Mouse (Mus musculus) Muller cell, postnatal 12 days (primary cell): ENCODE results near the gene 2010111I01Rik.
"Not testable (repeated sequence)": the region's sequence is repeated elsewhere in the genome, so short reads cannot be mapped to it uniquely, and the experiment has no call there.

ENCODE experiments used
- DNase-seq: peaks from one replicate; pipeline ENCODE4 v3.0.0-alpha.2; 2015; ENCODE audit errors: inconsistent ontology term

The 2010111I01Rik gene

DNA sequence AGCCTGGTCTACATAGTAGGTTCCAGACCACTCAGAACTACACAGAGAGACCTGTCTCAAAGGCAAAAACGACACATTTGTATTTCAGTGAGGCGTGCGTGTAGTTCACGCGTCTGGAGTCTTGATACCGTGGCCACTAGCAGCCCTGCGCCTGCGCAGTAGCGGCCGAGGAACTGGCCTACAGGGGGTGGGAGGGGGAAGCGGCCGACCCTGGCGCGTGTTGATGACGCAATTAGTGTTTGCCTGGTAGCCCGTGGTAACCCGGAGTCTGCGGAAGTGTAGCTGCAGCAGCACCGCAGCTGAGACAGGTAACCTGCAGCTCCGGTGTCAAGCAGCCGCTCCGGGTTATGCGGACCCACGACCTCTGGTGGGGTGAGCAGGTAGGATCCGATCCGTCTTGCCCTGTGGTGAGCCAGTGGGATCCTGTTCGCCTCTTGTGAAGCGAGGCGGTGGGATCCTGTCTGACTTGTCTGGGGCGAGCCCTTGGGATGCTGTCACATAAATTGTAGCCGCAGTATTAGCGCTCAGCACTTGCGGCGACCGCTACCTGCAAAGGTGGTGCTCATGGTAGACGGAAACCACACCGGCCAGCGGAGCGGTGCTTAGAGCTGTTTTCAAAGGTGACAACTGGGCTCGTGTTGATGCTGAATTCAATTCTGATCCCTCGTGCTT is at the start of gene 2010111I01Rik:
TSS of gene 2010111I01Rik (plus strand) at position 254 of the 672 bp plus-strand sequence.
- peak; percentile 94 for DNase-seq

DNA sequence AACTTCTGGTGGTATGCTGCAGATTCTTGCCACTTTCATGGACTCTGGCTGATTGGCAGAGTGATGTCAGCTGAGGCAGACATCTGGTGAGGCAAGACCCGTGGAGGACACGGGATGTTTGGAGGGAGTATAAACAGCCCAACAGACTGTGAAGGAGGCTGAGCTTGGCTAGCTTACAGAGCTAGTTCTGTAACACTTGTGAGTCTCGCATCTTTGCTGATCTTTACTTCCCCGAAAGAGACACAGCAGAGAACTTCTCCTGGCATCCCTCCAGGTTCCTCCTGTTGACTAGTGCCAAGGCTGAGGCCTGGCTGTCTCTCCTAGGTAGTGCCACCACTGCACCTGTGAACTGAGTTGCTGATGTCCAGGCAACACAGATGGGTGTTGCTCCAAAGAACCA is 48.0 kb upstream of the 2010111I01Rik start:
- DNase-seq, result no peak

DNA sequence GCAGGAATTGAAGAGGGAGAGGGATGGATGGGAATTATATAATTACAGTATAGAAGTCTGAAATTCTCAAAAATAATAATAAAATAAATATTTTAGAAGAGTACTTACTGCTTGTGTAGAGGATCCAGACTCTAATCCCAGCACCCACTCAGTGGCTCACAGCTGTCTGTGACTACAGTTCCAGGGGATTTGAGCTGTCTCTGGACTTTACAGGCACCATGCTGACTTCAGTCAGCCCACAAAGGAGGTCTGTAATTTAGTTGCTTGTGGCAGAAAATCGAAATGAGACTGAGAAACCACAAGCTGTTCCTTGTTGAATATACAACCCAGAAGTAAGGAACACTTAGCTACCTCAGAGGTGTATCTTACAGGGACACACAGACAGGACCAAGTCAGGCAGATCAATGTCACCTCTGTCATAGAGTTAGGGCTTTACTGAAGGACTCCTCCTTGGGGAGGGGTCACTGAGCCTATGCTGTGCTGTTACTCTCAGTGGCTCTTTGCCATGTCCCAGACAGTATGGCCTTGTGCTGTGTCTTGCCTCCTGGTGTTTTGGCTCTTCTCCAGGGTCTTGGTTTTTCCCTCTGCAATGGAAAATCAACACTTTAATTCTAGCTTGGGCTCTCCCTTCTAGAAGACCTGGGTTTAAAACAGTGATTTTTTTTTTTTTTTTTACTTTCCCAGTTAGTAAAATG is 47.1 kb upstream of the 2010111I01Rik start:
- DNase-seq, result no peak

DNA sequence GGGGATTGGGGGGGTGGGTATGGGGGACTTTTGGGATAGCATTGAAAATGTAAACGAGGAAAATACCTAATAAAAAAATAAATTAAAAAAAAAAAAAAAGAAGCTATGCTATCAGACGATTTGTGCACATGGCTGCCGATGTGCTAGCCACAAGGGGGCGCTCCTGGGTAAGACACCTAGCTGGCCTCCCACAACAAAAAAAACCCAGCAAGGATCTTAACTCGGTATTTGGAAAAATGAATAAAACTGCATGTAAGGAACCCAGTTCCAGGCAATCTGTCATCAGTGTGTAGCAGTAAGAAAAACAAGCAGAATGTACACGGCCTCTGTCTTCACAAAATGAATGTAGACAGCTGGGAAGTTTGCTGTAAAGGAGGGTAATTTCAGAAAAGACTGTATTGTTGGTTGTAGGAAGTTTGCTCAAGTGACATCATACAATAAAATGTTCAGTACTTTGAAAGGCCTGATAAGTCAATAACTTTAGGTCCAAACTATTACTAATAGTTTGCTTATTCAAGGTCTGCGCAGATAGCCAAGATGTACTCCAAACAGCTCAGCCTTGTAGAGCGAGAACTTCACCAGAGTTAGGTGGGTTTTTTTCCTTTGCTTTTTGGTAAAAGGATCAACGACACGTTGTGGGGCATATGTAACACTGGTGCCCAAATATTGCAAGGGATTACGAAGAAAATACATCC is 44.9 kb upstream of the 2010111I01Rik start:
- peak; percentile 50 for DNase-seq

DNA sequence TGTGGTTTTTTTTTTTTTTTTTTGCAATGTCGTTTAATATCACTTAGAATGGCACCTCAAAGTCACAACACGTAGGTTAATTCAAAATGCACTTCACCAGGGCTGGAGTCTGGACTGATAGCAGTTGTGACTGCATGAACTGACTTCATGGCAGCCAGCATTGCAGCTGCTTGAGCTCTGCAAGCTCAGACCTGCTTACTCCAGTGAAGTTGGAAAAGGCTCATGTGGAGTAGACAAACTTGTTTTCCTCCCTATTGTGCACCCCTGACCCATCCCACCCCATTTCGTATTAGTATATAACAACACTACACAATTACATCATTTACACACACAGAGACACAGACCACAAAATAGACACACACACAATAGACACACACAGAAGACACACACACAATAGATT is 42.0 kb upstream of the 2010111I01Rik start:
- no peak for DNase-seq

DNA sequence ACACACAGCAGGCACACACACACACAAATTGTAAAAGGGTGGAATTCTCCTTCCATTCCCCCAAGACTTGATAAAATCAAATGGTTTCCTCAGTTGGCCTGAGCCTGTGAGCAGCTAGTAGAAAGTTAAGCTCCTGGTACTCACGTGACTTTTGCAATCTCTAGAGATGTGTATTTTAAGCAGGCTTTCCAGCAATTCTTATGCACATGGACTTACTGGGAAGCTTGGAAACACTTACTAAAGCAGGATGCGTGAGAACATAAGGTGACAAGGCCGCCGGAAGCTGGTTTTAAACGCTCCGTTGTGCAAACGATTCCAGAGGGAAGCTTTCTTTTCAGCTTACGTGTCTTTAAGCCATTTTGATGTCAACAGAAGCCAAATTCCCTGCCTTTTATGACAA is 41.5 kb upstream of the 2010111I01Rik start:
- no peak for DNase-seq

DNA sequence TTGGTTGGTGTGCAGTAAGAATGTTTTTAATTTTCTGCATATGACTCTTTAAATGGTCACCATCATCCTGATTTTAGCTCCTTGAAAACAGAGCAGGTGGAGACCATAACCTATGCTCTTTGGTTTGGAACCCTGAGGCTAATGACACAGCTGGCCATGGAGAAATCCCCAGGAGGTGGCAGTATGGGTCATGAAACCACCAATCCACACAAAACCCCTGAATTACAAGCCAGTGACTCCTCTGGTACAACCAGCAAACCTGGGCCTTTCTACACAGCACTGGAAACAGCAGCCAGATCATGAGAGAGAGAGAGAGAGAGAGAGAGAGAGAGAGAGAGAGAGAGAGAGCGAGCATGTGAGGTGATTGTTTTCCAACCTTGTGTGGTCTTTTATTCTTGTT is 38.2 kb upstream of the 2010111I01Rik start:
- peak; percentile 51 for DNase-seq

DNA sequence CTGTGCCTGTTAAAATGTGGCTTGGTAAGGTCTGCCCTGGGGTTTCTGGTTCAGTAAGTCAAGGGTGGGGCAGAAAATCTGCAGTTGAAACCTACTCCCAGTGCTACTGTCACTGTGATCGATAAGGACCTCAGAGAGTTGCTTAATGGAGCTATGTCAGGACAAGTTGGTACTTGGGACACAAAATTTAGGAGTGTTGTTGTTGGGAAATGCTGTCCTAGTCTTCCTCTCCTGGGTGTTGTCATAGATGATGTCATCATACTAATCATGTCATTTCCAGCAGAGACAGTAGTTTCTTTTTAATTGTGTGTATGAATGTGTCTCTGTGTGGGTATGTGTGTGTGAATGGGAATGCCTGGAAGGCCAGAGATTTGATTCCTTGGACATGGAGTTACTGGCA is 37.2 kb upstream of the 2010111I01Rik start:
- DNase-seq, result no peak

DNA sequence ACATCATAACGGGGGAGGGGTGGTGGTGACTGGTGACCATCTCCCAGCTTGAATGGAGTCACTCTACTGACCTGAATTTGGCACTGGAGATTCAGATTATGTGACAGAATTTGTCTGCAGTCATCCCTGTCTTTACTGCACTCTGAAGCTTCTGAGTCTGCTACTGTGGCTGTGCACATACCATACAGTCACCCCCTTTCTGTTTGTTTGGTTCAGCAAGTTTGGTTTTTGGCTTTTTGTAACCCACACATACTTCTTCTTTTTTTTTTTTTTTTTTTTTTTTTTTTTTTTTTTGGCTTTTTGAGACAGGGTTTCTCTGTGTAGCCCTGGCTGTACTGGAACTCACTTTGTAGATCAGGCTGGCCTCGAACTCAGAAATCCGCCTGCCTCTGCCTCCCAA is 35.5 kb upstream of the 2010111I01Rik start:
- not testable (repeated sequence) for DNase-seq

DNA sequence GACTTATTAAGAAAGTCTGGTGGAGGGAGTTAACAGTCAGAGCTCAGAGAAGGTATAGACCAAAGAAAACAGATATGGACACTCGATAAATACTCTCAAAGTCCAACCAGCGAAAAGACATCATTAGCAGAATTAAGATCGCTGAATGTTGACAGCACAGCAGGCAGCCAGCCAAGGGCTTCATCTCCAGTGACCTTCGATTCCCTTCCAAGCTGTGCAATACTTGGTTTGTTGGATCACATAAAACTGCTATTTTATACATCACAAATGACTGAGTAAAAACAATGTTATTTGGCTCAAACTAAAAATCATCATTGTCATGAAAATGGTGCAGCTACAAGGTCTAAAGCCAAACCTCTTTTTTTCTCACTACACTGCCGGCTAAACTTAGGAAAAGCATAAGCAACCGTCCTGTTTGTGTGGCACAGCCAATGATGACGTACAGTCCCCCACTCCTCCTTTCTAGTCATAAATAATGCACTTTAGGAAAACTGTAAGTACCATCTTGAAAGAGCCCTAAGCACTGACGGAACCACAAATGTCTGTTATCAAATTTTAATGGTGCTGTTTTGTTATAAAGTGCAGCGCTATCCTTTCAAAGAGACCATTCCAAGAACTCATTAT is 34.8 kb upstream of the 2010111I01Rik start:
- DNase-seq, result peak; percentile 85

DNA sequence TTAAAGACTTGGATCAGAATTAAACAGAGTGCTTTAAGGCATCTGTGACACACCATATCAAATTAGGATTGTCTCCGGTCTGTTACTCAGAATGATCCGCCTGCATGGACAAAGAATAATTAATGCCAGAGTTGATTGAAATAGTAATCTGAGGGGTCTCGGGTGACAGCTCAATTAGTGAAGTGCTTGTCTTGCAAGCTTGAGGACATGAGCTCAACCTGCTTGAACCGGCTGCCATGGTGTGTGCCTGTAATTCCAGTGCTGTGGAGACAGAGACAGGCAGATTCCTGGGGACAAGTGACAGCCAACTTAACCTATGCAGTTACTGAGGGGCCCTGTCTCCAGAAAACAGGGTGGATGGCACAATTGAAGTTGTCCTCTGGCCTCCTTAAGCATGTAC is 32.2 kb upstream of the 2010111I01Rik start:
- DNase-seq, result no peak

DNA sequence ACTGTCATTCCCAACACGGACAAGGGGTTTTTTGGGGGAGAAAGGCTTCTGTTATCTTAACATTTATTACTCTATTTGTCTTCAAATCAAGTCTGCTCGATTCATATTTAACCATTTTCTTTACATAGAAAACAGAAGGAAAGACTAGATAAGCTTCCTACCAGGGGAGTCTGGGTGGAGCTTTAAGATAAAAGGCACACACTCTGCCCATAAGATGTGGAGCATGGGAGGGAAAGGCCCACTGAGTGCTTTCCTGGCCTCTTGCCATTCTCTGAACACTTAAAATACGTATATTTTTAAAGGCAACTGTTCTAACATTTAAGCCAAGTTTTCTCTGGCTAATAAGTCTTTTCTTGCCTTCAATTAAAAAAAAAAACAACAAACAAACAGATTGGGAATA is 25.3 kb upstream of the 2010111I01Rik start:
- no peak for DNase-seq

DNA sequence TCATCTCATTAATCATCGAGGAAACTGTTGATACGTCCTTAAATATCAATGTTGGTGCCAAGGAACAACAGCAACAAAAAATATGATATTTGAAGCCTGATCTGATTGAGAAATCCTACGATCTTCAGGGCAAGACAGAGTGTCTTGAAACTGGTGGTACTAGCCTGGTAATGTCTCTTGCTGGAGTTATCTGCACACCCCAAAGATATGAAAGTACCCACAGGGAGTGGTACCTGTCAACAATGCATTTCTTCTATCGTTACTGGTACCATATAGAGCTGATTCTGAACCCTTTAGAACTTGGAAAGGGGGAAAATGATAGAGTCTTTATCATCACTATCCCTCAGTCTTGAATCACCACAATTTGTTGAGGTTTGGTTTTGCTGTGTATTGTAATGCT is 24.9 kb upstream of the 2010111I01Rik start:
- DNase-seq, result no peak

DNA sequence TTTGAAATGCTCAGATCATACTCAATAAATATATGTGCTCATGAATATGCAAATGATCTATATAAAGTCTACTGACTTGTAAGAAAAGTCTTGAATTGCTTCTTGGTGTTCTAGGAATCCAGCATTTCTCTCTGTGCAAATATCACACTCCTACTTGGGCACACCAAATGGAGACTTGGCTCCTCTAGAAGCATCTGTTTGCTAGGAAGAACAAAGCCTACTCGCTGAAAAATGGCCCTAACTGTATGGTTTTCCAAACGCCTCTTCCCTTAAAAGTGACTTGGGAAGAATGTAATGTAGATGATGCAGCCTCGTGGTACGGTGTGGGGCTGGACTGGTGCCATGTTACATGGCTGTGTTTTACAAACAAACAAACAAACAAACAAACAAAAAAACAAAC is 24.0 kb upstream of the 2010111I01Rik start:
- no peak for DNase-seq

DNA sequence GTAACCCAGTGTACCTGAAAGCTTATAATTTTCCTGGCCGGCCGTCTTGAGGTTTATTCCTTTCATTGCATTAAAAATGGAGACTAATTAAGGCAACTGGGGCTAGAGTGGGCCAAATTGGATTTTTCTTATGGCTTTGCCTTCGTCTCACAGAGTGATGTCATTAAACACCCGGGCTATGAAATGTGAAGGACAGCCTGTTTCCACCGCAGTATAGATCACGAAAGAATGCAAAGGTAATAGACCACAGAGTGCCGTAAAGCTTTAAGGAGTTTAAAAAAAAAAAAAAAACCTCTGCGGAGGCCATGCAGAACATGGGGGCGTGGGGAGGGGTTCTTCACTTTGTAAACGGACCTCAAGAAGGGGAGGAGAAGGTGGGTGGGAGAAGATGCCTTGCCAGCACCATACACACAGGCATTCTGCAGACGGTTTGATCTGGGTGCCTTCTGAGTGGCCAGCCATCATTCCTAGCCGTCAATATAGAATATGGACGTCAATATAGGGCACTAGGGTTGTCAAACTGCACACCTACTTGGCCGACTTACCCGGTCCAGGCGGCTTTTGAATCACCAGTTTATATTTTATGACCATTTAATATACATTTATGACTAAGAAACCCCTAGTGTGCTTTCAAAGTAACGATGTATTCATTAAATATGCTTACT is 23.2 kb upstream of the 2010111I01Rik start:
- DNase-seq, result no peak

DNA sequence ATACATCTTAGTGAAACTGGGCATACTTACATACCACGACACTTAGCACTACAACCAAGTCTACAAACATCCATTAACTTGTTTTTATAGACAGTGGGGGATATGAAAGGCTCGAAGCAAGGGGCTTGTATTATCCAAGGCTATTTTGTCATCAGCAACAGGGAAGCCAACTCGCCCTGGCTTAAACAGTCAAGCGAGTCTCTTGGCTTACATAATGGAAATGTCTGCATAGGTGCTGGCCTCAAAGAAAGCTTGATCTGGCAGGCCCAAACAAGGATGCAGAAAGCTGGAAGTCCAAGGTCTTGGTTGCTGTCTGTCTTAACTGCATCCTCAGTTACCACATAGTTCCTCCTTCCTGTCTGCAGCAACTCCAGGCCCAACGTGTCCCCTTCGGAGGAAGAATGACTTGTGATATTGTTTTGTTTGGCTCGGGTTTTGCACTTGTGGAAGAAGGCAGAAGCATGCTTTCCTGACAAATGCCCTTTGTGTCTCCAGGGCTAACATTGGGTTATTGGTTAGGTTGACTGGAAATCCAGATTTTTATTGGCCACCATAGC is 21.3 kb upstream of the 2010111I01Rik start:
- no peak for DNase-seq

DNA sequence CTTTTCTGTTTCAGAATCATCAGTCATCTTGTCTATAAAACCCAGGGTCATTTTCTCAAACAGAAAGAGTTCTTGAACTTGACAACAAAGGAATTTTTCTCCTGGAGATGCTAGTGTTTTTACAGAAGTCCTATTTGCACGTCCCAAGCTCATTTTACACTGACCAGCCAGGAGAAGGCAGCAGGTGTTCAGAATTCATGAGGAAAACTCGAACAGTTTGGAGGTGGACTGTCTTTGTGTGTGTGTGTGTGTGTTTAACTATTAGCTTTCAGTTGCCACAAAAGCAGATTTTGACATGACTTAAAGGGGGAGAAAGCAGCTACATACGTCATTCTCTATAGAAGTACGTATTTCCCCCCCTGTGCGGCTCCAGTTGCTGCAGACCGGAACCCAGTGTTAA is 20.6 kb upstream of the 2010111I01Rik start:
- no peak for DNase-seq

DNA sequence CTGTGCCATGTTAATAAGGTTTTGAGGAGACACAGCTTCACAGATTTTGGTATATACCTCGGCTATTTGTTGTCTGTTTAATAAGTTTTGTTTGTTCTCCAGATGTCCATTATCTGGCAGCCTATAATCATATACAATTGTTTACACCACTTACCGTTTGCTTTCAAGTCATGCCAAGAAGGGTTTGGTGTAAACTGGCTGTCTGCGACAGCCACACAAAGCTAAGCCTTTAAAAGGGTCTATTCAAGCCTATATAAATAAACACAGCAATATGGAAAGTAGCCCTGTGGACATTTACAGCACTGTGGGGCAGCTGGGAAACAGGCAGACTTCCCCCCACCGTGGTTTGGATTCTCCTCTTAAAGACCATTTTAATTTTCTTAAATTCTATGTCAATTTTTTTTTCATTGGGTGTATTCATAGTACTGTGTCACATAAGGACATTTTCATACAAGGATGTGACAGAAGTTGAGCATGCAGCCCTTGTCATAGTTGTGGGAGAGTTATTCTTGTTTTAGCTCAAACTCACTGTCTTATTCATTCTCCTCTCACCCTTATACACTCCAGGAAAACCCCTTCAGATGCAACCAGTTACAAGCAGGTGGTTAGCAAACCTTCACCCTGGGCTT is 15.0 kb upstream of the 2010111I01Rik start:
- DNase-seq, result no peak

DNA sequence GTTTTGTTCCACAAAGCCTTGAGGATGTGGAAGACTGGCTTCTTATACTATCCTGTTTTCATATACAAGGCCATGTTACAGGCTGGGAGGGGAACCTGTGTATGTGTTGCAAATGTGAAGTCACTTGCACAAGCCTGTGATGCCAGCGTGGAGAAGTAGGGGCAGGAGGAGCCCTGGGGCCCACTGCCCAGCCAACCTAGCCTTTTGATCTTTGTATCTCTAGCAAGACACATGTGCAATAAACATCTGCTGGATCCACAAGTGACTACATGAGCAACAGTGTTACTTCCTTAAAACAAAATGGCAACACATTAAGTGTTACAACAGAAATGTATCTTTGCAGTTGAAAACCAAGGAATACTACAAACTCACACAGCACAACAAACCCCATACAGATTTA is 13.1 kb upstream of the 2010111I01Rik start:
- no peak for DNase-seq

DNA sequence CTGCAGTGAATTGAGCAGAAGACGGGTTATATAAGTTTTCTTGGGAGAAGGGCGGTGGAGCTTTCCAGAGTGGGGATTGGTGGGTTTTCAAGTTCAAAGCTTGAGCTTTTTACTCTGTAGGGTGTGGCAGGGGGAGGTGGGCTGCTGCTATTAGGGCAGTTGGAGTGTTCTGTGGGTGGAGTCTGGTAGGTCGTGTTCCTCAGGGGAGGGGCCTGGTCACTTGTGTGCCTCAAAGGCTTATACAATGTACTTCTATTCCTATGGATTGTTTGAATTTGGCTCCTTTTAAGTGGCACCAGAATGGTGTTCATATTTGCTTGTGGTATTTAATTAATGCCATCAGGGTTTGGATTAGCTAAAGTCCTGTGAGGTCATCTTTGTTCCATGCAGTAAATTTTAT is 12.6 kb upstream of the 2010111I01Rik start:
- no peak for DNase-seq

DNA sequence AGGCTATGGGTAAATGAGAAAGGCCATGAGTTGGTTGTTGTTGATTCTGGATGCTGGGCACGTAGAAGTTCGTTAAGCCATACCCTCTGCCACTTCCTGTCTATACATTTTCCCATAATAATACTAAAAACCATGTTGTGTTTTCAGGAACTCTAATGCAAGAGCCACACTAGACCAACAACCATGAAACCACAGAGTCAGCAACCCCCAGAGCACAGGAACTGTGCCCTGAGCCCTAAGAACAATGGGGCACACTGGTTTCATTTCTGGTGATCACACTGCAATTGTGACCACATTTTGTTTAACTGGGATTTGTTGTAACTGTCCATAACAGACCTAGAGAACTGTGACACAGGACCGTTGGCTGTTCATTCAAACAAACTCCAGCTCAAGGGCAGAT is 12.1 kb upstream of the 2010111I01Rik start:
- no peak for DNase-seq
